Mouse (Mus musculus) cerebellum, adult (tissue): ENCODE results near the gene Fam43b.

Source experiments
- ATAC-seq: cut with Nextera tagmentation; 2 replicates; pipeline ENCODE4 v1.9.2; 2017; ENCODE audit warnings: mild to moderate bottlenecking, moderate library complexity, mixed read lengths; ENCODE audit not compliant: insufficient number of reproducible peaks, low FRiP score, low TSS enrichment

The Fam43b gene

DNA sequence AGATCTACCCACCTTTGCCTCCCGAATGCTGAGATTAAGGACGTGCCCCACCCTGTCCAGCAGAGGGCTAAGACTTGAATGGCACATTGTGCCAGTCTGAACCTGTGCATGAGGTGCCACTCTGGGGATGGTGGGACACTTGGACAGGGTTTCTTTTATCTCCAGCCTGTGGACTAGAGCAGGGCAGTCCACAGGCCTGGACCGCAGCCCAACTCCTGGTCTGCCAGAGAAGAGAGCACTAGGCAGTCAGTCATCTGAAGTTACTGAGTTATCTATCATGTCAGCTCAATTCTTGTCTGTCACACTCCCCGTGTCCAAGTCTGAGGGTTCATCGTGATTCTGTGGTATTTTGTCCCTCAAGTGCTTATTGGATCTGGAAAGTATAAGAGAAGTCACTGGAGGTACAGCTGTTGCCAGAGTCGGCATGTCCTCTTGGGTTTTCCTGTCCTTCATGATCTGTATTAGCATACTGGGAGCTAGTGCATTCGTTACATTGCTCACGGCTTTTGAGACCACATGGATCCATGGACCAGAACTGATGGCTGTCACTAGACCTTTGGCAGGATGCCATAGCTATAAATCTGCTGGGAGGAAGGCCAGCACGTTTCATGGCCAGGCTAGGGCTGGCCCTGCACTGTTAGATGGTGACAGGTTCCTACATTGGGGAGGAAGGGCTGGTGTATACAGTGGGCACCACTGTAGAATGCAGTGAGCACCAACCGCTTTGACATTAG lies 42.7 kb downstream of the Fam43b start:
- ATAC-seq = no peak

GRCm38 (mm10) chr4:138352692-138353091 lies 43.6 kb downstream of the Fam43b start:
- ATAC-seq = no peak

DNA sequence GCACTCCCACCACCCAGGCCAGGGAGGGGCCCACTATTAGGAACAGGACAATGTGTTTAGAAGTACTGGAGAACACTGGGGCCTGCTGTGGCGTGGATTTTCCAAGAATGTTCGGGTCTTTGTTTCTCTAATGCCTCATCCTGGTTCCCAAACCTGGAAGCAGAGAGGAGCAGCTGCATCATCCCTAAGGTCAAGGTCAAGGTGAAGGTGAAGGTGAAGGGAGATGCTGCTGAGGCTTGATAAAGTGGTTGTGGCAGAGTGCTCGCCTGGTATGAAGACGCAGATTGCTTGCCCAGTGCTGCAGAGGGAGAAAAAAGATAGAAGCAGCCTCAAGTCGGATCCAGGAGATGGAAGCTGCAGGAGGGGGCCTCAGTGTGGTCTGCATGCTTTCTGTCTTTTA lies 44.5 kb downstream of the Fam43b start:
- no peak for ATAC-seq

DNA sequence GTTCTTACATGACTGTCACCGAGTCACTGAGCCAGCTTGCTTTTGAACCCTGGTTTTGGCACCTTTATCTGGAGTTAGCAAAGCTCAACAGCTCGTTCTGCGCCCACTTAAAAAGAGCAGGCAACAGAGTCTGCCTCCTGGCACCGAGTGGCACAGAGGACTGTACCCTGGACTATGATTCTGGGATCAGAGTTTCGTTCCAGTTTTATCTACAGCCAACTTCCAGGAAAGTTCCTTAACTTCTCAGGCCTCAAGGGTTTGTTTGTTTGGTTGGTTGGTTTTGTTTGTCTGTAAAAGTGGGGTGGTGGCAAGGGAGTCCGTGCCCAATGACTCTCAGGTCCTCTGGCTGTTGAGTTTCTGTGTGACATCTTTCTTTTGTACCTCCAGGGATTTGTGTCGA lies 47.6 kb downstream of the Fam43b start:
- ATAC-seq = no peak

- ATAC-seq = no peak
Measured at GRCm38 (mm10) chr4:138347280-138347679, 49.0 kb downstream of the Fam43b start.

GRCm38 (mm10) chr4:138344891-138345545 lies 51.3 kb downstream of the Fam43b start:
- ATAC-seq = no peak; the same call in 1 of the 2 replicates
